Mouse (Mus musculus): ENCODE measurements around the gene 4933411K16Rik. TPM values are rescaled to one million over a fixed set of nuclear protein-coding genes. Genes with fewer than 3 reads are reported as not detected.

The 4933411K16Rik gene
- polyA plus RNA-seq, 1 experiment from 2014 or later, result not detected

DNA sequence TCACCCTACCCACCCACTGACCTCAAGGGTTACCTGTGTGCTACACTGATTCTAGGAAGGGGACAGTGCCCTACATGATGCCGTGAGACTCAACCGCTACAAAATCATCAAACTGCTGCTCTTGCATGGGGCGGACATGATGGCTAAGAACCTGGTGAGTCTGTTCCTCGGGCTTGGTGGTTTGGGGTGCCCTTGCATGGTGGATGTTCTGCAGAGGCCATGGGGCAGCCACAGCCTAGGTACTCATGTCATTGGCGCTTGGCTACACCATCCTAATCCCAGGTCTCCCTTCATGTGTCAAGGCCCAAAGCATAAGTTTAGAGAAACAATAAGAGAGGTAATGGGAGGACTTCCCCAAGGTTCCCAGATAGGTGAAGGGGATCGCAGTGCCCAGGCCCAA, 8.1 kb upstream of the 4933411K16Rik start:
- H3K27ac ChIP-seq (ENCODE audit: low read depth, low read length), result no peak overlapping the region
- 0 out of 2 replicates have a peak, but pooled peaks cover 4% of the 10 kb centered on the region for H3K4me1 ChIP-seq (ENCODE audit: control insufficient read depth, insufficient read depth, low read length)
- peaks cover 6% of the 10 kb centered on the region; the same call in 1 of the 2 replicates for H3K27me3 ChIP-seq (ENCODE audit: control insufficient read depth, insufficient read depth, low read length)
- no peak overlapping the region for H3K4me3 ChIP-seq (ENCODE audit: low read depth, low read length)
- WGBS (ENCODE audit: insufficient replicate concordance), result 93% methylated on average over 6 of the region's 6 CpGs
- no peaks in the 10 kb centered on the region for H3K36me3 ChIP-seq (ENCODE audit: control insufficient read depth, insufficient read depth, low read length)
- no peak overlapping the region for H3K4me2 ChIP-seq
- no peak overlapping the region for H3K9ac ChIP-seq (ENCODE audit: low read depth, low read length)
- no peak for ATAC-seq (replicated peaks; ENCODE audit: insufficient number of reproducible peaks, low FRiP score, low TSS enrichment)
- no peaks in the 10 kb centered on the region for H3K9me3 ChIP-seq (replicated peaks; ENCODE audit: control insufficient read depth, low read length)

- Histone ChIP-seq H3K27ac (ENCODE audit: low read depth, low read length) (no peak within 1 kb of the TSS), H3K4me3 (ENCODE audit: low read depth, low read length) (peak within 1 kb of the TSS; percentile 34), H3K4me1 (ENCODE audit: control insufficient read depth, insufficient read depth, low read length) (0 out of 2 replicates have a peak, but pooled peaks cover 4% of the 10 kb centered on the region), H3K27me3 (ENCODE audit: control insufficient read depth, insufficient read depth, low read length) (peaks cover 1% of the 10 kb centered on the region; the same call in 1 of the 2 replicates), H3K9ac (ENCODE audit: low read depth, low read length) (peak within 1 kb of the TSS; percentile 61; the same call in 1 of the 2 replicates), H3K4me2 (peak within 1 kb of the TSS; percentile 62), H3K9me3 (replicated peaks; ENCODE audit: control insufficient read depth, low read length) (no peaks in the 10 kb centered on the region), H3K36me3 (ENCODE audit: control insufficient read depth, insufficient read depth, low read length) (no peaks in the 10 kb centered on the region)
- WGBS (ENCODE audit: insufficient replicate concordance), result 18% methylated on average over 23 of the region's 23 CpGs
- ATAC-seq (replicated peaks; ENCODE audit: insufficient number of reproducible peaks, low FRiP score, low TSS enrichment), result peak; percentile 82
These were observed 6.6 kb upstream of the 4933411K16Rik start, which contains the start of gene Hoga1 for GRCm38 (mm10) chr19:42045269-42046102. Gene Hoga1 (plus strand): TSS chr19:42045610.

GRCm38 (mm10) chr19:42050251-42050650, 1.8 kb upstream of the 4933411K16Rik start:
- 0 out of 2 replicates have a peak, but pooled peaks cover 4% of the 10 kb centered on the region for H3K4me1 ChIP-seq (ENCODE audit: control insufficient read depth, insufficient read depth, low read length)
- H3K9ac ChIP-seq (ENCODE audit: low read depth, low read length), result no peak overlapping the region
- no peaks in the 10 kb centered on the region for H3K27me3 ChIP-seq (ENCODE audit: control insufficient read depth, insufficient read depth, low read length)
- no peak overlapping the region for H3K4me2 ChIP-seq
- H3K27ac ChIP-seq (ENCODE audit: low read depth, low read length), result no peak overlapping the region
- H3K4me3 ChIP-seq (ENCODE audit: low read depth, low read length), result no peak overlapping the region
- 71% methylated on average over 1 of the region's 1 CpGs for WGBS (ENCODE audit: insufficient replicate concordance)
- no peaks in the 10 kb centered on the region for H3K9me3 ChIP-seq (replicated peaks; ENCODE audit: control insufficient read depth, low read length)
- H3K36me3 ChIP-seq (ENCODE audit: control insufficient read depth, insufficient read depth, low read length), result no peaks in the 10 kb centered on the region
- ATAC-seq (replicated peaks; ENCODE audit: insufficient number of reproducible peaks, low FRiP score, low TSS enrichment), result no peak

DNA sequence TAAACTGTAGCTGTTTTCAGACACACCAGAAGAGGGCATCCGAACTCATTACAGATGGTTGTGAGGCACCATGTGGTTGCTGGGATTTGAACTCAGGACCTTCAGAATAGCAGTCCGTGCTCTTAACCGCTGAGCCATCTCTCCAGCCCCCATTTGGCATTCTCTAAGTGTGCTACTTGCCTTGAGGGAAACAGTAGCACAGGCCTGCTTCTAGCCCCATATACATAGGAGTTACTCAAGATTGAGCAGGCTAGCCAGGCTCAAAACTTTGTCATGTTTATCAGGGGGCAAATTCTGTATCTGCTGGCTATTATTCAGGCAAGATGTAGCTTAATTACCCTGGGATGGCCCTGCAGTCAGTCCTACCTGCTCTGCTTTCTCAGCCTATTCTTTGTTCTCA, 697 bp upstream of the 4933411K16Rik start:
- no peaks in the 10 kb centered on the region for H3K4me1 ChIP-seq (ENCODE audit: control insufficient read depth, insufficient read depth, low read length)
- H3K4me2 ChIP-seq, result no peak overlapping the region
- no peaks in the 10 kb centered on the region for H3K27me3 ChIP-seq (ENCODE audit: control insufficient read depth, insufficient read depth, low read length)
- H3K27ac ChIP-seq (ENCODE audit: low read depth, low read length), result no peak overlapping the region
- H3K4me3 ChIP-seq (ENCODE audit: low read depth, low read length), result no peak overlapping the region
- 75% methylated on average over 3 of the region's 3 CpGs for WGBS (ENCODE audit: insufficient replicate concordance)
- H3K36me3 ChIP-seq (ENCODE audit: control insufficient read depth, insufficient read depth, low read length), result no peaks in the 10 kb centered on the region
- H3K9me3 ChIP-seq (replicated peaks; ENCODE audit: control insufficient read depth, low read length), result no peaks in the 10 kb centered on the region
- no peak overlapping the region for H3K9ac ChIP-seq (ENCODE audit: low read depth, low read length)
- no peak for ATAC-seq (replicated peaks; ENCODE audit: insufficient number of reproducible peaks, low FRiP score, low TSS enrichment)

GRCm38 (mm10) chr19:42054255-42054654, 2.2 kb downstream of the 4933411K16Rik start:
- Histone ChIP-seq H3K9ac (ENCODE audit: low read depth, low read length) (no peak overlapping the region), H3K27ac (ENCODE audit: low read depth, low read length) (no peak overlapping the region), H3K27me3 (ENCODE audit: control insufficient read depth, insufficient read depth, low read length) (no peaks in the 10 kb centered on the region), H3K4me3 (ENCODE audit: low read depth, low read length) (no peak overlapping the region), H3K4me2 (no peak overlapping the region), H3K36me3 (ENCODE audit: control insufficient read depth, insufficient read depth, low read length) (no peaks in the 10 kb centered on the region), H3K9me3 (replicated peaks; ENCODE audit: control insufficient read depth, low read length) (no peaks in the 10 kb centered on the region), H3K4me1 (ENCODE audit: control insufficient read depth, insufficient read depth, low read length) (no peaks in the 10 kb centered on the region)
- 76% methylated on average over 6 of the region's 6 CpGs for WGBS (ENCODE audit: insufficient replicate concordance)
- no peak for ATAC-seq (replicated peaks; ENCODE audit: insufficient number of reproducible peaks, low FRiP score, low TSS enrichment)

GRCm38 (mm10) chr19:42055881-42056280, 3.8 kb downstream of the 4933411K16Rik start:
- Histone ChIP-seq H3K27me3 (ENCODE audit: control insufficient read depth, insufficient read depth, low read length) (no peaks in the 10 kb centered on the region), H3K4me3 (ENCODE audit: low read depth, low read length) (no peak overlapping the region), H3K4me2 (no peak overlapping the region), H3K36me3 (ENCODE audit: control insufficient read depth, insufficient read depth, low read length) (no peaks in the 10 kb centered on the region), H3K27ac (ENCODE audit: low read depth, low read length) (no peak overlapping the region), H3K9me3 (replicated peaks; ENCODE audit: control insufficient read depth, low read length) (no peaks in the 10 kb centered on the region), H3K9ac (ENCODE audit: low read depth, low read length) (no peak overlapping the region), H3K4me1 (ENCODE audit: control insufficient read depth, insufficient read depth, low read length) (no peaks in the 10 kb centered on the region)
- ATAC-seq (replicated peaks; ENCODE audit: insufficient number of reproducible peaks, low FRiP score, low TSS enrichment), result no peak
- WGBS (ENCODE audit: insufficient replicate concordance), result 75% methylated on average over 2 of the region's 2 CpGs

DNA sequence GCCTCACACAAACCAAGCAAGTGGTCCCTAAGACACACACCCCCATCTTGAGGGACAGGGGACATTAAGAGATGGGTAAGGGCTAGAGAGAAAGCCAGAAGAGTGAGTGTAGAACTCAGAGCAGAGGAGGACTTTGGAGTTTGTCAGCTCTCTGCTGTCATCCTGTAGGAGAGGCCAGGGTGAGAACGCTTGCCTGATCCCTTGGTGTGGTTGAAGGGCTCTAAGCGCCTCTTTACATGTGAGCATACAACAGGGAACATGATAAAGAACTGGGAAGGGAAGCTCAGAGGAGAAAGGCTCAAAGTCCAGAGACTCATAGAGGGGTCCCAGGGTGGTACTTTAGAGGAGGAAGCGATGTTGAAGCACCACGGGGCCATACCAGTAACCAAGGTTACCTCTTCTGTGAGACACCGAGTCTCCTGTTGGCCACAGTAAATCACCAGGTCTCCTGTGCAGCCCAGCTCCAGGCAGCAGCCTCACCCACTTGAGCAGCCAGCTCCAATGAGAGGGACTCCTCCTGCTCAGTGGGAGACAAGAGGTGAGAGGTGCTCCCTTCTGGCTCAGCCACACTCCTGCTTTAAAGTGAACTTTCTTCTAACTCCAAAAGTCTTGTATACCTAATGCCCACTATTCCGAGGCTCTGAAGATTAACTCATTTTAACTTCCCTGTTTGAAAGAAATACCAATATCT, 4.8 kb downstream of the 4933411K16Rik start:
- no peak overlapping the region for H3K27ac ChIP-seq (ENCODE audit: low read depth, low read length)
- no peaks in the 10 kb centered on the region for H3K9me3 ChIP-seq (replicated peaks; ENCODE audit: control insufficient read depth, low read length)
- no peaks in the 10 kb centered on the region for H3K27me3 ChIP-seq (ENCODE audit: control insufficient read depth, insufficient read depth, low read length)
- no peaks in the 10 kb centered on the region for H3K4me1 ChIP-seq (ENCODE audit: control insufficient read depth, insufficient read depth, low read length)
- H3K9ac ChIP-seq (ENCODE audit: low read depth, low read length), result no peak overlapping the region
- no peak overlapping the region for H3K4me3 ChIP-seq (ENCODE audit: low read depth, low read length)
- no peak for ATAC-seq (replicated peaks; ENCODE audit: insufficient number of reproducible peaks, low FRiP score, low TSS enrichment)
- no peaks in the 10 kb centered on the region for H3K36me3 ChIP-seq (ENCODE audit: control insufficient read depth, insufficient read depth, low read length)
- WGBS (ENCODE audit: insufficient replicate concordance), result 60% methylated on average over 6 of the region's 6 CpGs
- H3K4me2 ChIP-seq, result no peak overlapping the region

GRCm38 (mm10) chr19:42058426-42058825, 6.4 kb downstream of the 4933411K16Rik start:
- no peak for ATAC-seq (replicated peaks; ENCODE audit: insufficient number of reproducible peaks, low FRiP score, low TSS enrichment)
- 70% methylated on average over 7 of the region's 7 CpGs for WGBS (ENCODE audit: insufficient replicate concordance)
- no peak overlapping the region for H3K9ac ChIP-seq (ENCODE audit: low read depth, low read length)
- no peaks in the 10 kb centered on the region for H3K4me1 ChIP-seq (ENCODE audit: control insufficient read depth, insufficient read depth, low read length)
- H3K4me3 ChIP-seq (ENCODE audit: low read depth, low read length), result no peak overlapping the region
- no peak overlapping the region for H3K27ac ChIP-seq (ENCODE audit: low read depth, low read length)
- H3K9me3 ChIP-seq (replicated peaks; ENCODE audit: control insufficient read depth, low read length), result no peaks in the 10 kb centered on the region
- no peaks in the 10 kb centered on the region for H3K36me3 ChIP-seq (ENCODE audit: control insufficient read depth, insufficient read depth, low read length)
- H3K4me2 ChIP-seq, result no peak overlapping the region
- H3K27me3 ChIP-seq (ENCODE audit: control insufficient read depth, insufficient read depth, low read length), result no peaks in the 10 kb centered on the region
